Mouse (Mus musculus) layer of hippocampus, adult 8-10 months (tissue): Measurements from ENCODE around the gene Sfxn1. TPM values are rescaled to one million over a fixed set of nuclear protein-coding genes. Genes with fewer than 3 reads are reported as not detected.
A peak's percentile ranks its signal among the peaks of the same experiment; 100 is the strongest.

Experiments
- DNase-seq, 2 experiments: peaks; one replicate each; pipeline ENCODE4 v3.0.0; 2022; ENCODE audit warnings: low spot score in 2 of 2
- total RNA-seq, 4 experiments: library from RNA; stranded (reverse); gene quantifications; 2 replicates each; pipeline ENCODE4 v1.2.4; 2022

The Sfxn1 gene
- total RNA-seq, result 10 to 100 TPM; 45.9 to 50.9 (median 48.0) TPM

DNA sequence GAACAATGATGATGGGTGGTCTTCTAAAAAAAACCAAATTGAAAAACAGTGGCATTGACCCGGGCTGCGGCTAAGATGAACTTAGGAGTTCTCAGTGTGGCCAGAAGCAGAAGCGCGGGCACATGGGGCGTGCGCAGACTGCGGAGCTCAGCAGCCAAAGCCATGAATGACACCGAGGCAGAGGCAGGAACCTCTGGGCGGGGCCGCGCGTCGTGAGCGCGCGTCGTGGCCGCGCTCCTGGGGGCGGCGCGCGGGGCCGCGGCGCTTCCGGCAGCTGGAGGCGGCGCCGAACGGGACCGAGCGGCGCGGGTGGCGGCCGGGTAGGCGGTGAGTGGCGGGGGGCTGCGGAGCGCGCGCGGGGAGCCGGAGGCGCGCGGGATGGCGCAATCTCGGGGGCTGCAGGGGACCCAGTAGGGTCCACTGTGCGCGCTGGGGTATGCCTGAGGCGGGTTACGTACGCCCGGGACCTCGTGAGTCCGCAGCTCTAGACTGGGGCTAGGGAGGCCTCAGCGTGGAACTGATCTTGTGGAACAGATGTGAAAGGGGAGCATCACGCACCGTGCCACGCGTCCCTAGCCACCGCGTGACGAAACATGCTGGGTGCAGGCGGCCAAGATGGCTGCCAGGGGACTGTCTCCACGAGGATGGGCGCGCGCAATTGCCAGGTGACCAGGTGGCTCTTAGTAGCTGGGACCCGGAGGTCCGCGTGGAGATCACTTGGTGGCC, at the start of gene Sfxn1:
Sfxn1 (plus strand) TSS at position 264 of the 726 bp plus-strand sequence.
- DNase-seq, result peak; percentile 59 to 67

DNA sequence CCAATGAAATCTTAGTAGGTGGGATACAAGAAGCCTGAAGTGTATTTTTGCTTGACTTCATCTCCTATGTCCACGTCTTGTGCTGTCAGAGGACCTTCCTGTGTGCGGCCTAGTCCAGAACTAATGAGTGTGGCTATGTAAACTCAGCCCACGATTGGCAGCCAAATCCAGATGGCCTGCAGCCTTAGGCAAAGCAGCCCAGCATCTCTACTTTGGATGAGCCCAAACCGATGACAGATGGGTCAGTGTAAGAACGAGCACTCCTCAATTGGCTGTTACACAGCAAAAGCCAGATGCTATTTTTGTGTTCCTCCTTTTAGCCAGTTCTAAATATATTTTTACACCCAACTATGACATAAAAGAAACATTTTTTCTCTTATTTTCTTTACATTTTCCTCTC, 48.4 kb upstream of the Sfxn1 start:
- peak; percentile 37 to 45 for DNase-seq

DNA sequence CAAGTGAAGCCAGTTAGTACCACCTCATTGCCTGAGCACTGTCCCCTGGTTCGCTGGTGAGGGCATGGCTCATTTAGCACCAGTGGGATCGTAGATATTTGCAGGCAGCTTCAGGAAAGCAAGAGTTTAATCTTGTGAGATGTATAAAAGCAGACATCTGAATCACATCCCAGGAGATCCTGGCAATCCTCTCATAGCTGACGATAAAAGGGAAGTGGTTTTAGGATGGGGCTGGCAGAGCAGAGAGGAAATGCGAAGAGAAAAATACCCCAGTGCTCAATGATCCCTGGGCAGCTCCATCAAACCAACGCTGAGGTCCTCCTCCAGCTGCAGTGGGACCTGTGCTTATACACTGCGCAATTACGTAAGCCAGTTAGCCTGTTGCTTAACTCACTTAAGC, 44.6 kb upstream of the Sfxn1 start:
- DNase-seq, result no peak

DNA sequence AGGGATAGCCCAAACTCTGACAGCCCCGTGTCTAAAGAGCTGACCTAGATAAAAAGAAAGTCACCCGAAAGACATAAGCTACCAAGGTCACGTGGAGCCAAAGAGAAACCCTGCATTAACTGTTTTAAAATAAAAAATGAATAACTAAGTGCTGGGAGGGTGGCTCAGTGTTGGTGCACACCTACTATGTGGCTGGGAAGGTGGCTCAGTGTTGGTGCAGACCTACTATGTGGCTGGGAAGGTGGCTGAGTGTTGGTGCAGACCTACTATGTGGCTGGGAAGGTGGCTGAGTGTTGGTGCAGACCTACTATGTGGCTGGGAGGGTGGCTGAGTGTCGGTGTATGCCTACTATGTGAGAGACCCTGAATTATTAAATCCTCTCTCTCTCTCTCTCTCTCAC, 38.0 kb upstream of the Sfxn1 start:
- DNase-seq, result no peak

DNA sequence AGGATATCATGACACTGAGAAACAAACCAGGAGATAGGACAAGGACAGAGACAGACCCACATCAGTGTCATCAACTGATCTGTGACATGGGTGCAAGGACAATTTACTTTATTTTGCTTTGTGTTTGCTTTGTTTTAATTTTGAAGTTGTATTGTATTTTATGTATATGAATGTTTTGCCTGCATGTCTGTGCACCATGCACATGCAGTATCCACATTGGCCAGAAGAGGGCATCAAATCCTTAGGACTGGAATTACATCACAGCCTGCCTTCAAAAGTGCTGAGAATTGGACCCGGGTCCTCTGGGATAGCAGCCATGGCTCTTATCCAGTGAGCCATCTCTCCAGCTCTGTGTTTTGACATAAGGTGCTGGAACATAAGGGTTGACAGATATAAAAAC, 36.1 kb upstream of the Sfxn1 start:
- no peak for DNase-seq

DNA sequence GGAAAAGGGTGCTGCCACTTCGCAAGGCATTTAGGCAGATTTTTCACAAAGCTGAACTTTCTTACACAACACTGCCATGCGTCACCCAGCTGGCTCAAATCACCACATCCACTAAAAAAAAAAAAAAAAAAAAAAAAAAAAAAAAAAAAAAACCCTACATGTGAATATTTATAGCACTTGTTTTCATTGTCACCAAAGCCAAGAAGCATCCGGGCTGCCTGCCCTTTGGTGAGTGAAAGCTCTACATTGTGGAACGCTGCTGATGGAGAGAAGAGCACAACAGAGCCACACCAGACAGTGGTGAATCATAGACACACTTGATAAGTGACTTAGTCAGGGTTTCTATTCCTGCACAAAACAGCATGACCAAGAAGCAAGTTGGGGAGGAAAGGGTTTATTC, 33.7 kb upstream of the Sfxn1 start:
- DNase-seq, result no peak

DNA sequence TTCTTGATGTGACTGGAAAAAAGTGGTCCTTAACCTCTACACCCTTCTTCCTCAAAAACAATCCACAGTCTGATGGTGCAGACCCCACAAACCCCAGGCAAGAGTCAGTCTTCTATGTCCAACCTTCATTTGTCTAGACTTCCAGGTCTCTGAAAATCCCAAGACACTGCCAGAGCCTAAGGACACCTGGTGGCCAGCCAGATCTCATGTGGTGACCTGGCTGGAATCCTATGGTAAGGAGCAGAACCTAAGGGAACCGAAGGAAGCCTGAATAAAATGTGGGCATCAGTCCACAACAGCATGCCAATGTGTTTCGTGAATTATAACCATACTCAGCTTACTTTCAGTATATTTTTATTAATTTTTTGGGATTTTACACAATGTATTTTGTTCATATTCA, 31.4 kb upstream of the Sfxn1 start:
- DNase-seq, result no peak

DNA sequence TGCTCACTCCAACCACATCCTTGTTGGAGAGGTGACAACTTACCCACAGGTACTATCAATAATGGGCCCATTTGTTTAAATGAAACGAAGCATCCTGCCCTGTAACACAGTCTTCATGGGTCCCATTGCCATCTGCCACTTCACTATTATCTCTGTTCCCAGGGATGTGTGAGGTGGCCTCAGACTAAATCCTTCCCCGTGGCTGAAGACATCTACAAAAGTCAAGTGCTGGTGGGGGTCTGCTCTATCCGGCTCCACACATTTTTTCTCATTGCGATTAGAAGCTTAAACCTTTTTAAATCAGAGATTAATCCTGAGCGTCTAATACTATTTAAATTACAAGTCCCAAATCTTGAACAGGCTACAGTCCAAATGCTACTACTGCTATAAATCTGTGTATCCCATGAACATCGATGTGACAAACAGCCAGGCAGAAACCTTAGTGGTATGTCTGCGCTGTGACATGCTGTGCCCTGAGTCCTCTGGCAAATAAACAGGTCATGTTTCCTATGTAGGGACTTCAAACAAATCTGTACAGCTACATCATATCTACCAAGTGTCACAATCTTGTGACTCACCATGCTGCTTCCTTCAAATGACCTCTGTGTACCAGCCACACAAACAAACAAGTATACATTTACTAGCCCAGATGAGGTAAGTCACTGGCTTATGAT, 22.9 kb upstream of the Sfxn1 start:
- DNase-seq, result no peak

DNA sequence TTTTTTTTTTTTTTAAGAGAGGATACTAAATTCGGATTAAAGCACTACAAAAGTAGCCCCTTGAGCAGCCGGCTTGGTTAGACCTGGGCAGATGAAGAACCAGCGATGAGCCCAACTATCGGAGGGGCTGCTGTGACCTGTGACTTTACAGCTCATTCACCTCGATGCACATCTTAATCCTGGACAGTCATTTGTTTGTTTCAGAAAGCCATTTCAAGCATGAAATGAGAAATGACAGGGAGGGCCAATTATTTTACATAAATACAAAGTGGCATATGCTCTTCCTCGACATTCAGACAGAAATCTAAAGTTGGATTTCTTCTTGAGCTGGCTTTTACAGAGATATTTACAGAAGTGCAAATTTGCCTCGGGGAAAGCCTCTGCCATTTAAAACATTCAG, 20.0 kb upstream of the Sfxn1 start:
- DNase-seq, result no peak

DNA sequence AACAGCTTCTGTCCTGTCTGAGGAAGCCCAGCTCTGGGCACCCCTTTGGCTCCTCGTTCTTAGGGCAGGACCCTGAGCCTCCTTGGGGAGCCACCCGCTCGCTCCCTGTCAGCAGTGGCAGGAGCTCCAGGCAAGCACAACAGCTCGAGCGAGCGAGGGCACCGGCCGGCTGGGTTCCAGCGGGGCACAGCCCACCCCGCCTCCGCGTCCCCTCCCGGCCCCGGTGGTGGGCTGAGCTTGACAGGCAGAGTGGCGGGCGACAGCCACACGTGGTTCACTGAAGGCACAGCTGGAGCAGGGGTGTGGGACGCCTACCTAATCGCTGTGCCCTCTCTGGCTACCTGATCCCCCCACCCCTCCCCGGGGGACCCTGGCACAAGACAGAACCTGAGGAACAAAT, 16.7 kb upstream of the Sfxn1 start:
- DNase-seq, result no peak

DNA sequence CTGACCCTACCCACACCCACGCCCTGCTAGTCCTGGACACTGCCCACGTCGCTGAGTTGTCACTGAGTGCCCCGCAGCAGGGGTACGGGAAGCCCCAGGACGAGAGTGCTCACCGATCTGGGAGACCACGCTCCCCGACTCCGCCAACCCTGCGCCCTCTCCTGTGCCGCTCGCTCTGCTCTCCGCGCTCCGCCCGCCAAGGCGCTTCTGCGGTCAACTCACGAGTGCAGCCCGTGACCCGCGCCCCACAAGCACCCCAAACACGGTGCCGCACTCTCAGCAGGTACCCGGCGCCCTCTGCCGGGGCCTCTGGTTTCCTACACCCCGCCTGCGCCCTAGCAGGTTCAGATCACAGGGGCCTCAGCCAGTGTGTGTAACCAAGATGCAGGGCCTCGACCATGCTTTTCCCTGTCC, 16.2 kb upstream of the Sfxn1 start, which contains the start of gene Drd1:
Drd1 (minus strand) TSS at position 258 of the 414 bp plus-strand sequence.
- peak; percentile 56 to 79 for DNase-seq

DNA sequence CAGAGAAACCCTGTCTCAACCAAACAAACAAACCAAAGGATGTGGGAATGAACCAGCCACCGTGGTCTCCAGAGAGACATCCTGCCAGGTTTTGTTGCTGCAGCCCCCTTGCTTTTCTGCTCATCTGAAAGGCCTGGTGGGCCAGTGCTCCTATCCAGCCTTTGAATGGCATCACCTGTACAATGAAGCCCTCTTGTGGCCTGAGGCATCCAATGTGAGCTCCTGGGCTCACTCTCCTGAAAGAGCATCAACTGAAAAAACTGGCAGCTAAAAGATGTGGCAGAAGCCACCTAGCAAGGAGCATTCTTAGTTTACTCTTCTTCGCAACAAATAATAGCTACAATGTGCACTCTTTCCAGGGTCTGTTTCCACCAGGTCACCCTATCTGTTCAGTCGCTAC, 9.6 kb upstream of the Sfxn1 start:
- no peak for DNase-seq

DNA sequence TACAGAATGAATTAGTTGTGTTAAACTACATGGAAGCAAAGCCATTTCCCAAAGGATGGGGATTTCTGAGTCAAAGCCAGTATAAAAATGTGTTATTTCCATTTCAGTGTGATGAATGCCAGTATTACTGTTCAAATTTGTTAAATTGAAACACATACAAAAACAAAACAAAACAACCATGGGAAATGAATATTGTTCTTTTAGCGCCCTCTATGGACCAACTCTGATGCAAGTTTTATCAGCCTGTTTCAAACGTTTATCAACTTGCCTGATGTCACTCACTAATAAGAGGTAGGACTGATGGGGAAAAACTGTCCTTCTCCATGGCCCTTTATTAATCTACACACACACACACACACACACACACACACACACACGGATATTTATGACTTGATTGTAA, 8.4 kb upstream of the Sfxn1 start:
- no peak for DNase-seq

DNA sequence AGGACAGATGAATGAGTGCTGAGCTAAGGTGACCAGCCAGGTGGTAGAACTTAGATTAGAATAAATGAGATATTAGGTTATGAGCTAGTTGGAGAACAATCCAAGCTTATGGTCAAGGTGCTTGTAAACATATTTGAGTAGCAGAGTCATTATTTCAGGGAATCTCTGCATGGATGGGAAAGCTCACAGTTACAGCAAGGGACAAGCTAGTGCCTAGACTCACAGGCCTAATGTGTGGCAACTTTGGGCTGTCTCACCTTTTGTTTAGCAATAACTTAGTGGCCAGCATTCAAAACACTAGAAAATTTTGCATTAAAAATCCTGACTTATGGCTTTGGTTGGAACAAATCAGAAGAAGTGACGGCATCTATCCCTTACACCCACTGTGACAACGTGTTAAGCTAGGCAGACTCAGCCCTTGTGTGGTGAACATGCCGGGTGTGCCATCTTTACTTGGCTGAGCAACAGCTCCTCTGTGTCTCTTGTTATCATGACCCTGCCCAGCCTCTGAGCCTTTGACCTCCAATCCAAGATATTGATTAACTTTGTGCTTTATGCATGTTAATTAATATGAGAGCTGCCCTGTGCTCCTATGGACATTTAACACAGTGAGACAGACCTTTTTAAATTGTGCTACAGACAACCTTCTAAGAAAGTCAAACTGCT, 5.5 kb upstream of the Sfxn1 start:
- no peak for DNase-seq

DNA sequence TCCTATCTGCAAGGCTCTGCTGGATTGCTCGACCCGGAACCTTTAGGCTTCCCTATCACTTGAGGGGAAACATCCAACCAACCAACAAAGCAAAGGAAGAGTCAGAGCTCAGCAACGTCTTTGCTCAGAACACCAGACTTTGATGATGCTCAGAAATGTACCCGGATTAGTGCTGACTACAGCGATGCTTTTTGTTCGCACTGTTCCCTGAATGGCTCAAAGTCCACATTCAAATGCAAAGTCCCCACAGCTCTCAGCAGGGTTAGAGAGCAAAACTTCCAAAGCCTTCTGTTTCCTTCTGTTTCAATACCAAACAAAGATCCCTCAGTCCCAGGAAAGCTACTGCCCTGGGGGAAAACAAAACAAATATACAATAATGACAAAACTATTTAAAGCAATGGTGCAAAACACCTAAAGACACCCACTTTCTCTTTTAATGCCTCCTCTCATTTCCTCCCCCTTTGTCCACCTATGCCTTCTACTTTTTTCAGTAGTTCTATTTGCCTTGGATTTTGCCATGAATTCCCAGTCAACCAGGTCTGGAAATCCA, 4.0 kb upstream of the Sfxn1 start:
- no peak for DNase-seq

DNA sequence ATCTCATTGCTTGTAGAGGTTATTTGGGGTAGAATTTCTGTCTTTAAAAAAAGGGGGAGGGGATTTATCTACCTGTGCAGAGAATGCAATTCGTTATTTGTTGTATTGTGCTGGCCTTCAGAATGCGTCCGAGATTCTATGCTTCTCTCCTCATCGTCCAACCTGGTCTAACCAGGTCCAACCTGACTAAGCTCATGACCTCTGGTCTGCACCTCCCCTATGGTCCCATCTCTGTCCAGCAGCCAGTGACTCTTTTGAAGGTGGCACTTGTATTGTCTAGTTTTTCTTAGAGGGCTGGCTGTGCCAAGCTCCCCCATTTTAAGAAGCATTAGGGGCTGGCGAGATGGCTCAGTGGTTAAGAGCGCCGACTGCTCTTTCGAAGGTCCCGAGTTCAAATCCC, 658 bp upstream of the Sfxn1 start:
- no peak for DNase-seq

DNA sequence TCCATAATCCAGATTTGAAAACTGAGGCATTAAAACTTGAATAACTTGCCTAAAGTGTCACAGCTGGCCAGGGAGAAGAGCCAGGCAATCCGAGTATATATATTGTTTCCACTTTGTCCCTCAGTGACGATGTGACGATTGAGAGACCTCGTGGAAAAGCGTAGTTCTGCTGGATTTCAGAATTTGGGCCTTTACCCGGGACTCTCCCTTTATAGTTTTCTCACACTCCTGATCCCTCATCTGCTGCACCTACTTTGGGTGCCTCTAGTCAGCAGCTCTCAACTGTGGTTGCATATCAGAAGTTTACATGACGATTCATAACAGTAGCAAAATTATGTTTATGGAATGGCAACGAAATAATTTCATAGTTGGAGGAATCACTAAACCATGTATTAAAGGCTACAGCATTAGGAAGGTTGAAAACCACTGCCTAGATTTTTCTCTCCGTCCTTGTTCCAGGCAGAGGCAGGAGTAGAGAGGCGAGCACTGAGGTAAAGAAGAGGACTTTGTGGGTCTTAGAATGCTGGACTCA, 923 bp downstream of the Sfxn1 start:
- DNase-seq, result no peak

DNA sequence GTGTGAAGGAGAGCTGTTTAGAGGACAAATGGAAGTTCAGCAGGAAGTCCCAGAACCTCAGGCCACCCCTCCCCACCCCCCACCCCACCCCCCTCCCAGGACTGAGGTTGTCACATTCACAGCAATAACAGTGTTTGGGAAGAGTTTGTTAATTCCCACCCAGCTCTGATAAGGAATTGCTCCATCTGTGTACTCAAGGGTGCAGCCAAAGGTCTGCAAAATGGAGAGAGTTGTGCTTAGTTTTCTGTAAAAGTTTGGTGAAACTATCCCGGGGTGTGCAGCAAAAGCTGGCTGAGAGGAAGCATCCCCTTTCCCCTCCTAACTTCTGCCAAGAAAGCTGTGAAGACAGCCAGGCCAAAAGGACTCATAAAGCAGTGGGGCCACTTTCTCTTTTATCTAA, 1.4 kb downstream of the Sfxn1 start:
- DNase-seq, result no peak

DNA sequence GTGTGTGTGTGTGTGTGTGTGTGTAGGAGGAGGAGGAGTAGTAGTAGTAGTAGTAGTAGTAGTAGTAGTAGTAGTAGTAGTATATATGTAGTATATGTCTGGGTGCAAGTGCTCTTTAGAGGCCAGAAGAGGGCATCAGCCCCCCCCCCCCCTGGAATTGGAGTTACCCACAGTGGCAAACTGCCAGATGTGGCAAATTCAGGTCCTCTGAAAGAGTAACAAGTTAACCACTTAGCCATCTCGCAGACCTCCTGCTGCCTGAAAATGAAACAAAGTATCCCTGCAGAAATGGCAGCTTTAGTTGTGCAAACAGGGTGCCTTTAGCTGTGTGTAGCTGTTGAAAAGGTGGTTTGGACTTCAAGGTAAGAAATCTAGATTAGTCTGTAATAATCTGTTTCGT, 1.8 kb downstream of the Sfxn1 start:
- DNase-seq, result no peak

DNA sequence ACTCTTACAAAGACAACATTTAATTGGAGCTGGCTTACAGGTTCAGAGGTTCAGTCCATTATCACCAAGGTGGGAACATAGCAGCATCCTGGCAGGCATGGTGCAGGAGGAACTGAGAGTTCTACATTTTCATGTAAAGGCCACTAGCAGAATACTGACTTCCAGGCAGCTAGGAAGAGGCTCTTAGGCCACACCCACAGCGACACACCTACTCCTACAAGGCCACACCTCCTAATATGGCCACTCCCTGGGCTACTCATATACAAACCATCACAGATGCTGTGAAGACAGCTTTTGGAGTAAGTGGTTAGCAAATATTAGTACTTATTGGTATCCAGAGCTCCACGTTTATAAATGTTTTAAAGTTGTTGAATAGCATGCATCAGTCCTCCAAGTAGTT, 3.7 kb downstream of the Sfxn1 start:
- no peak for DNase-seq

DNA sequence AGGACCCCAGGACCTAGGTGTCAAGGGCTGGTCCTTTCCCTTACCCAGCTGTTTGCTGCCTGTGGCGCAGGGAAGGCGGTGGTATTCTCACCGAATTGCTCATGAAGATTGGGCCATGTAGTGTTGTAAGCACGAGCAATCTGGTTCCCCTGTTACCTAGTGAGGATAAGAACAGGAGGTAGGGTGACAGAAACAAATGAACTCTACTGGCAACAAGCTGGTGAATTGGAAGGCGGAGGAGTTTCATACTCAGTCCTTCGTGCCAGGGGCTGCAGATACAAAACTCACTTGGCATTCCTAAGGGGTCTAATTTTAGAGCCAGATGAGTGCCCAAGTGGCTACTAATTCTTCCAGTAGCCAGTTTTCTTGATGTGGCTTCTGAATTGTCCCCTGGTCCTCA, 4.4 kb downstream of the Sfxn1 start:
- no peak for DNase-seq
